ENCODE assay signal across 8 mouse cellular contexts in genomic region chr8:88567314-88568121, GRCm38 (mm10). TPM values are rescaled to one million over a fixed set of nuclear protein-coding genes. Genes with fewer than 3 reads are reported as not detected.
A peak's percentile ranks its signal among the peaks of the same experiment; 100 is the strongest.
DNase-seq lines count a peak whose midpoint lies in the region; ATAC-seq and TF ChIP-seq lines count a peak whose summit lies in the region.

No protein-coding gene starts in this region.

- H3K4me1 ChIP-seq in kidney, postnatal 0 days (replicated peaks; ENCODE audit: insufficient read depth, low read length), result peaks cover 58% of the 10 kb centered on the region
- H3K4me1 ChIP-seq in CH12.LX (ENCODE audit: control insufficient read depth in 1 of 2, insufficient read depth in 2 of 2), result peaks cover 43 to 75% of the 10 kb centered on the region in 2 experiments
- peaks cover 96% of the 10 kb centered on the region for H3K4me1 ChIP-seq in embryonic facial prominence, embryonic 13.5 days
- H3K4me1 ChIP-seq in hindbrain, embryonic 16.5 days (ENCODE audit: control insufficient read depth, insufficient read depth, low read depth, low read length), result peaks cover 36% of the 10 kb centered on the region
- H3K4me1 ChIP-seq in lung, embryonic 15.5 days, result peaks cover 88% of the 10 kb centered on the region
- peaks cover 9% of the 10 kb centered on the region for H3K4me1 ChIP-seq in stomach, postnatal 0 days (replicated peaks; ENCODE audit: control insufficient read depth, insufficient read depth)

- no peaks in the 10 kb centered on the region for H3K36me3 ChIP-seq in kidney, postnatal 0 days (ENCODE audit: insufficient read depth, low read length)
- H3K36me3 ChIP-seq in CH12.LX (replicated peaks in 1 of 2; ENCODE audit: control insufficient read depth in 1 of 2, insufficient read depth in 1 of 2, low read length in 1 of 2), result no peaks in the 10 kb centered on the region
- 0 out of 2 replicates have a peak, but pooled peaks cover 6% of the 10 kb centered on the region for H3K36me3 ChIP-seq in embryonic facial prominence, embryonic 13.5 days
- no peaks in the 10 kb centered on the region for H3K36me3 ChIP-seq in hindbrain, embryonic 16.5 days (ENCODE audit: control insufficient read depth, insufficient read depth, low read length)
- no peaks in the 10 kb centered on the region for H3K36me3 ChIP-seq in lung, embryonic 15.5 days
- H3K36me3 ChIP-seq in stomach, postnatal 0 days (ENCODE audit: control insufficient read depth, insufficient read depth, low read length), result no peaks in the 10 kb centered on the region

- no peak overlapping the region for H3K4me2 ChIP-seq in kidney, postnatal 0 days (ENCODE audit: low read length)
- peak overlapping the region; percentile 19; the same call in 1 of the 2 replicates for H3K4me2 ChIP-seq in CH12.LX (ENCODE audit: insufficient read depth, low read depth, poor library complexity, severe bottlenecking)
- no peak overlapping the region for H3K4me2 ChIP-seq in embryonic facial prominence, embryonic 13.5 days
- no peak overlapping the region for H3K4me2 ChIP-seq in hindbrain, embryonic 16.5 days (ENCODE audit: low read length)
- H3K4me2 ChIP-seq in lung, embryonic 15.5 days, result no peak overlapping the region
- no peak overlapping the region for H3K4me2 ChIP-seq in stomach, postnatal 0 days (replicated peaks; ENCODE audit: low read depth)

- no peak overlapping the region for H3K4me3 ChIP-seq in kidney, postnatal 0 days (replicated peaks; ENCODE audit: low read depth, low read length)
- H3K4me3 ChIP-seq in CH12.LX (replicated peaks in 1 of 3; ENCODE audit: low read depth in 2 of 3, low read length in 2 of 3, poor library complexity in 1 of 3), result no peak overlapping the region
- no peak overlapping the region for H3K4me3 ChIP-seq in embryonic facial prominence, embryonic 13.5 days
- no peak overlapping the region for H3K4me3 ChIP-seq in hindbrain, embryonic 16.5 days (ENCODE audit: low read length)
- H3K4me3 ChIP-seq in lung, embryonic 15.5 days, result no peak overlapping the region
- no peak overlapping the region for H3K4me3 ChIP-seq in stomach, postnatal 0 days (ENCODE audit: low read depth, low read length)

- dilution Hi-C loops in CH12.LX (cut with MboI; ENCODE audit: extremely low pct_ligation_motif_present, extremely low pct_unique_long_range_greater_than_20kb, low sequenced_read_pairs), result no loop called here

- no peaks in the 10 kb centered on the region for H3K79me2 ChIP-seq in CH12.LX (replicated peaks; ENCODE audit: control insufficient read depth, extremely low read depth, insufficient read depth, poor library complexity, severe bottlenecking)

- TF ChIP-seq POLR2A in CH12.LX (IDR thresholded peaks at IDR 0.05; ENCODE audit: low read depth, low read length), result no peak

- ATAC-seq in kidney, postnatal 0 days (replicated peaks; ENCODE audit: low FRiP score, low read depth), result no peak
- ATAC-seq in embryonic facial prominence, embryonic 13.5 days (ENCODE audit: insufficient number of reproducible peaks, insufficient read depth, low FRiP score, low TSS enrichment, low read depth), result no peak
- peak; percentile 41; the same call in 1 of the 2 replicates for ATAC-seq in hindbrain, embryonic 16.5 days
- ATAC-seq in lung, embryonic 15.5 days (ENCODE audit: borderline replicate concordance, extremely low read depth, low FRiP score, low TSS enrichment), result no peak
- ATAC-seq in stomach, postnatal 0 days (ENCODE audit: low FRiP score, low TSS enrichment), result no peak

- H3K27me3 ChIP-seq in kidney, postnatal 0 days (ENCODE audit: insufficient read depth, low read length), result no peaks in the 10 kb centered on the region
- H3K27me3 ChIP-seq in CH12.LX (replicated peaks), result no peaks in the 10 kb centered on the region
- H3K27me3 ChIP-seq in embryonic facial prominence, embryonic 13.5 days, result no peaks in the 10 kb centered on the region
- H3K27me3 ChIP-seq in hindbrain, embryonic 16.5 days (replicated peaks; ENCODE audit: control insufficient read depth, insufficient read depth, low read length), result no peaks in the 10 kb centered on the region
- no peaks in the 10 kb centered on the region for H3K27me3 ChIP-seq in lung, embryonic 15.5 days
- no peaks in the 10 kb centered on the region for H3K27me3 ChIP-seq in stomach, postnatal 0 days (ENCODE audit: control insufficient read depth, insufficient read depth, low read length)

- peak; percentile 66 for TF ChIP-seq EP300 in CH12.LX (IDR thresholded peaks at IDR 0.05; ENCODE audit: low read length)
- no peak for TF ChIP-seq EP300 in stomach, postnatal 0 days (optimal IDR thresholded peaks at IDR 0.05)

- TF ChIP-seq RAD21 in CH12.LX (IDR thresholded peaks at IDR 0.05; ENCODE audit: low read depth, low read length), result no peak; the same call in 1 of the 2 replicates

- in situ Hi-C loops in CH12.LX (cut with MboI; ENCODE audit: low pct_ligation_motif_present, low pct_unique_long_range_greater_than_20kb, low sequenced_read_pairs), result no loop called here

- no peak overlapping the region for H3K9ac ChIP-seq in kidney, postnatal 0 days (ENCODE audit: low read depth, low read length)
- H3K9ac ChIP-seq in CH12.LX (ENCODE audit: insufficient read depth, low read depth), result no peak overlapping the region
- peak overlapping the region; percentile 6; the same call in 1 of the 2 replicates for H3K9ac ChIP-seq in embryonic facial prominence, embryonic 13.5 days
- H3K9ac ChIP-seq in hindbrain, embryonic 16.5 days (ENCODE audit: low read depth, low read length), result no peak overlapping the region
- H3K9ac ChIP-seq in lung, embryonic 15.5 days, result no peak overlapping the region
- no peak overlapping the region for H3K9ac ChIP-seq in stomach, postnatal 0 days (ENCODE audit: low read length)

- no peaks in the 10 kb centered on the region for H3K9me3 ChIP-seq in kidney, postnatal 0 days (replicated peaks; ENCODE audit: low read length)
- no peaks in the 10 kb centered on the region for H3K9me3 ChIP-seq in CH12.LX (replicated peaks; ENCODE audit: low read length)
- no peaks in the 10 kb centered on the region for H3K9me3 ChIP-seq in embryonic facial prominence, embryonic 13.5 days
- no peaks in the 10 kb centered on the region for H3K9me3 ChIP-seq in hindbrain, embryonic 16.5 days (ENCODE audit: control insufficient read depth, low read length)
- H3K9me3 ChIP-seq in lung, embryonic 15.5 days, result no peaks in the 10 kb centered on the region
- no peaks in the 10 kb centered on the region for H3K9me3 ChIP-seq in stomach, postnatal 0 days (ENCODE audit: control insufficient read depth, low read length)

- peak overlapping the region; percentile 42; the same call in 1 of the 2 replicates for H3K27ac ChIP-seq in kidney, postnatal 0 days
- H3K27ac ChIP-seq in CH12.LX (ENCODE audit: insufficient read depth, low read depth), result no peak overlapping the region
- H3K27ac ChIP-seq in embryonic facial prominence, embryonic 13.5 days, result peak overlapping the region; percentile 72
- H3K27ac ChIP-seq in hindbrain, embryonic 16.5 days (ENCODE audit: low read depth, low read length), result peak overlapping the region; percentile 19; the same call in 1 of the 2 replicates
- H3K27ac ChIP-seq in lung, embryonic 15.5 days, result peak overlapping the region; percentile 45
- H3K27ac ChIP-seq in stomach, postnatal 0 days (replicated peaks), result peak overlapping the region; percentile 90

- DNase-seq in kidney, postnatal 0 days (ENCODE audit: low spot score), result peak; percentile 67
- no peak for DNase-seq in kidney, adult 18-20 months
- peak; percentile 75 for DNase-seq in CH12.LX (ENCODE audit: extremely low read depth)
- peak; percentile 45 for DNase-seq in stomach, postnatal 0 days (ENCODE audit: low spot score)
- no peak for DNase-seq in ovary, adult 18-20 months (ENCODE audit: low spot score)

- 49% methylated on average over 13 of the region's 13 CpGs for WGBS in kidney, postnatal 0 days
- WGBS in embryonic facial prominence, embryonic 13.5 days, result 46% methylated on average over 13 of the region's 13 CpGs
- 59% methylated on average over 13 of the region's 13 CpGs for WGBS in hindbrain, embryonic 16.5 days
- WGBS in lung, embryonic 15.5 days, result 39% methylated on average over 13 of the region's 13 CpGs
- 36% methylated on average over 13 of the region's 13 CpGs for WGBS in stomach, postnatal 0 days

- peak; percentile 60 for TF ChIP-seq CTCF in kidney, postnatal 0 days (IDR thresholded peaks at IDR 0.05; ENCODE audit: low read depth)
- peak in 1 of 2 experiments; percentile 54; a peak in 1 of 4 replicates for TF ChIP-seq CTCF in CH12.LX (conservative IDR thresholded peaks at IDR 0.05 in 1 of 2, IDR thresholded peaks at IDR 0.05 in 1 of 2; ENCODE audit: low read depth in 2 of 2, low read length in 2 of 2)
- TF ChIP-seq CTCF in stomach, postnatal 0 days (IDR thresholded peaks at IDR 0.05; ENCODE audit: low read depth), result peak; percentile 65

TF ChIP-seq in CH12.LX, 34 proteins besides CTCF, POLR2A, EP300 and RAD21 (continues in another document):
- TF ChIP-seq IRF4 (IDR thresholded peaks at IDR 0.05; ENCODE audit: low read depth, low read length) (no peak), ZNF384 (IDR thresholded peaks at IDR 0.05; ENCODE audit: low read depth, low read length) (no peak), BHLHE40 (IDR thresholded peaks at IDR 0.05; ENCODE audit: low read depth, low read length) (no peak), TCF12 (IDR thresholded peaks at IDR 0.05; ENCODE audit: low read depth, low read length) (no peak), MXI1 (IDR thresholded peaks at IDR 0.05; ENCODE audit: low read depth, low read length) (no peak), ZKSCAN1 (IDR thresholded peaks at IDR 0.05; ENCODE audit: borderline replicate concordance, low read depth, low read length) (no peak), CHD1 (IDR thresholded peaks at IDR 0.05; ENCODE audit: low read depth, low read length) (no peak), MAFK (IDR thresholded peaks at IDR 0.05; ENCODE audit: insufficient replicate concordance, low read length) (no peak), ZC3H11A (IDR thresholded peaks at IDR 0.05; ENCODE audit: low read depth, low read length) (no peak), MEF2A (IDR thresholded peaks at IDR 0.05; ENCODE audit: borderline replicate concordance, low read depth, low read length) (peak; percentile 61; the same call in 1 of the 2 replicates), SMC3 (IDR thresholded peaks at IDR 0.05; ENCODE audit: low read depth, low read length) (peak; percentile 42), CHD2 (IDR thresholded peaks at IDR 0.05; ENCODE audit: low read length) (no peak), ELF1 (IDR thresholded peaks at IDR 0.05; ENCODE audit: low read depth, low read length) (0 out of 2 replicates have a peak, but pooled peaks have one; percentile 26)

RNA-seq across cellular contexts. Expression of gene Nkd1, which starts 46.4 kb away (rescaled TPM):
- polyA plus RNA-seq in kidney, postnatal 0 days (2015; fragmentation: Nextera tagmentation; extraction: Ambion mirVana), result 64.6 and 68.1 TPM in 2 replicates
- total RNA-seq in CH12.LX (2012; rRNA removed), result 0.13 and 0.30 TPM in 2 replicates
- 0.24 and 0.28 TPM in 2 replicates for total RNA-seq in CH12.LX (2014; rRNA removed)
- 0.56 and 0.67 TPM in 2 replicates for polyA plus RNA-seq in CH12.LX (2012; ENCODE audit: insufficient read length, low read depth)
- 101 and 122 TPM in 2 replicates for polyA plus RNA-seq in embryonic facial prominence, embryonic 13.5 days (2015; fragmentation: Nextera tagmentation; extraction: Ambion mirVana)
- 45.8 and 63.0 TPM in 2 replicates for polyA plus RNA-seq in hindbrain, embryonic 16.5 days (2015; fragmentation: Nextera tagmentation; extraction: Ambion mirVana)
- 56.4 TPM in 2 replicates for polyA plus RNA-seq in lung, embryonic 15.5 days (2015; fragmentation: Nextera tagmentation; extraction: Ambion mirVana)
- polyA plus RNA-seq in stomach, postnatal 0 days (2015; fragmentation: Nextera tagmentation; extraction: Ambion mirVana), result 57.4 and 58.8 TPM in 2 replicates

Comparison
In these comparisons a context has a peak if more than half of its experiments do, and no peak if none do; other contexts are left out.
1. DNase-seq: peak in kidney, postnatal 0 days (single experiment), CH12.LX (single experiment) and stomach, postnatal 0 days (single experiment); none in kidney, adult 18-20 months (single experiment) and ovary, adult 18-20 months (single experiment).
2. RNA of gene Nkd1, which starts 46.4 kb away (polyA plus RNA-seq): 101 to 122 TPM in embryonic facial prominence, embryonic 13.5 days, 64.6 to 68.1 TPM in kidney, postnatal 0 days, 57.4 to 58.8 TPM in stomach, postnatal 0 days, 56.4 TPM in lung, embryonic 15.5 days and 45.8 to 63.0 TPM in hindbrain, embryonic 16.5 days; 0.56 to 0.67 TPM in CH12.LX; every median in the first group is over 10 times any median in the second.